Mouse (Mus musculus) ovary, postnatal 14 days (tissue): ENCODE measurements at regions not wholly inside any gene's neighbourhood (a gene's known extent, or its start where the extent isn't known, plus 50 kb on each side); places are given as distances from the start of the nearest gene placed in this dataset.

ENCODE experiments used
- DNase-seq: peaks from one replicate; pipeline ENCODE4 v3.0.0; 2022; ENCODE audit warnings: low spot score

GRCm38 (mm10) chr3:130978986-130979642, 131.2 kb upstream of the Lef1 start:
- no peak for DNase-seq

GRCm38 (mm10) chr3:130977921-130978700, 132.2 kb upstream of the Lef1 start:
- DNase-seq = no peak

DNA sequence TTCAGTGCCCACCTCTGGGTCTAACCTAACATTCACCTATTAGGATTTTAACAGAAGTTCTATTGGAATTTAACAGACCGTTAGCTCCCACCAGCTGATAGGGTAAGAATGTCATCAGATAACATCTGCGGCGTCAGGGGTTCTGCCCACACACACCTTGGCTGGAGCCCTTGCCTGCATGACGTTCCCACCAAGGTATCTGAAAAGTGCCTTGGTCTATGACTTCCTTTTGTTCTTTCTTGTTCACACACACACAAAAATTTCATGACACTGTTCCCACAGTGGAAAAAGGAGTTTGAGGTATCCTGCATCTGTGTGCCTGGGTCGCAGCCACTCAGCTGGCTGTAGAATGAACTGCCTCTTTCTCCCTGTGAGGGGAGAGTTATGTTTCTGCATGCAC, 134.1 kb upstream of the Lef1 start:
- DNase-seq = no peak

- no peak for DNase-seq
Observed at GRCm38 (mm10) chr3:130975291-130975690, 135.0 kb upstream of the Lef1 start.

DNA sequence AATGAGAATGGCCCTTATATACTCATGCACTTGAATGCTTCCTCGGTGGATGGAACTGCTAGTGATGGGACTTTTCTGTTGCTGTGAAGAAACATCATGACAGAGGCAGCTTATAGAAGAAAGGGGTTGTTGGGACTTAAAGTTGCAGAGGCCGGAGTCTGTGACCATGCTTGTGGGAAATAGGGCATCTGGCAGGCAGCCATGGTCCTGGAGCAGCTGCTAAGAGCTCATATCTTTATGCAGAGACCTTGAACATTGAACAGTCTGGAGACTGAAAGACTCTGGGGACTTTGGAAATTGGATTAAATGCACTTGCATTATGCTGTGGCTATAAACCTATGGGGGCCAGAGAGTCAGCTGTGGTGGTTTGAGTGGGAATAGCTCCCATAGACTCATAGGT, 138.1 kb upstream of the Lef1 start:
- DNase-seq = no peak

DNA sequence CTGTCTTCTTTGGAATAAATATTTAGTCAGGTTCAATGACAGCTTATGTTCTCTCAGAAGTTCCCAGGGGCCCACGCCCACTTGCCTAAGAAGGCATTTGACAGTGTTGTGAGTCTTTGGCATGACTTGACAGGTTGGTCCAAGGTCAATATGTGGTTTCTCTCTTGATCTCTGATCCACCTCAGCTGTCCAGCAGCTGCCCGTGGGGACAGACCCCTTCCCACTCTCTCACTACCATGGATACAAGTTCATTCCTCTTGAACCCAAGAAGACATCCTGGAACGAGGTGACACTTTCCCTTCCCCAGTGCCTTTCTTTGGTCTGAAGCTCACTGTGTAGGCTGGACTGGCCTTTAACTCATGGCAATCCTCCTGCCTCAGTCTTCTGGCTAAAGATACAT, 145.0 kb upstream of the Lef1 start:
- DNase-seq = no peak

DNA sequence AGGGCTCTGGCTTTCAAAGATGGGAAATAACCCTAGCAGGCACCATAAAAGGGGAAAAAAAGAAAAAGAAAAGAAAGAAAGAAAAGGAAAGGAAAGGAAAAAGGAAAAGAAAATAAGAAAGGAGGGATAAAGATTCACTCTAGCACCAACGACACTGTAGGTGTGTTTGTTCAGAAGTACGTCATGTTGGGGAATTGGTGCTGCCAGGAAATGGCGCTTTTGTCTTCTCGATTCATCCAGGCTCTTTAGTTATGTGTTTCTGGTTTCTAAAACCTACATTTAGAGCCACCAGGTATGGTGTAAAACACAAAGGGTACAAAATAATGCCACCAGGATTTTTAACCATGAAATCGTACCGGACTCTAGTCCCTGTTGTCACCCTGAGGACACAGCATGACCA, 146.2 kb upstream of the Lef1 start:
- DNase-seq = no peak

- DNase-seq = no peak
Observed at GRCm38 (mm10) chr3:130963625-130964024, 146.6 kb upstream of the Lef1 start.

DNA sequence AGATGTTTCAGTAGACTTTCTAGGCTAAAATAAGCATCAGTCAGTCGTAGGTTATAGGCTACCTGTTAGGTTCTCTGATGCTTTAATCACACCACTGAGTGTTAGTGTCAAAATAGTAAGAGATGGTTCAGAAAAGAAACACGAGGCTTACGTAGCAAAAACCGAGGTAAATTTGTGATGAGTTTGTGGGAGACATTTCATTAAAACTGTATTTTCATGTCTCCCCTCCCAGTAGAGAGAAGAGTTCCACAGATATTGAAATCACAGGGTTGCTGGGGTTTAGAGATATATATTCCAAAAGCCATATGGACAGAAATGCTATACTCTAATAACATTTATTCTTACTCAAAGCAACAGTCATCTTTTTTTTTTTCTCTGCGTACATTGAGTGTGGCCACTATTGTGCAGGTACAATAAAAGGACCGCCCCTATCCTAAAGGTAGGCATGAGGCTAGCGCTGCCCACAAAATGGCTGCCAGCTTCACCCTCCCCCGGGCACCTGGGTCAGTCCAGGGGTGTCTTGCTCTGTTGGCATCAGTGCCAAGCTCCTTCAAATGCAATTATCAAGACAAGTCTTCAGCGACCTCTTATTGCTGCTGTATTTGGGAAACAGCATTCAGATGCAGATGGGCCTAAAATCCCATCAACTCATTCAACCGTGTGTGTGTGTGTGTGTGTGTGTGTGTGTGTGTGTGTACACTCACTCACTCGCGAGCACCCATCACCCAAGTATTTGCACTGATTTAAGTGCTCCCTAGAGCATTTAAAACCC, 147.4 kb upstream of the Lef1 start:
- no peak for DNase-seq

GRCm38 (mm10) chr3:130962151-130962633, 148.1 kb upstream of the Lef1 start:
- DNase-seq = no peak

DNA sequence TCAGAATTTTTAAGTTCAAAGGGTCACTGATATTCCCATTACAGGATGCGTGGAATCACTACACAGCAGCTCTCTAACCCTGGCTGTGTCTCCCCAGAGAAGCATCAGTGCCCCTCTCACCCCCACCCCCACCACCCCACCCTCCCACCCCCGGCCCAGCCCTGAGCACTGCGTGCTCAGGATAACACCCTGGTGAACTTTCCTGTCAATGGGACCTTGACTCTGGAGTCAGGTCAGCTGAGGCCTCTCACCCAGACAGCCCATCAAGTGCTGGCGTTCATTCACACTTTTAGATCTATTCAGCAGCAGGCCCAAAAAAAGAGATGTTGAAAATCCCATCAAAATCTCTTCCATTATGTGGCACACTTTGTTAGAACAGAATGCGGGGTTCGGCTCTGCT, 148.6 kb upstream of the Lef1 start:
- no peak for DNase-seq

- no peak for DNase-seq
Observed at GRCm38 (mm10) chr3:130955958-130956357, 154.3 kb upstream of the Lef1 start.

DNA sequence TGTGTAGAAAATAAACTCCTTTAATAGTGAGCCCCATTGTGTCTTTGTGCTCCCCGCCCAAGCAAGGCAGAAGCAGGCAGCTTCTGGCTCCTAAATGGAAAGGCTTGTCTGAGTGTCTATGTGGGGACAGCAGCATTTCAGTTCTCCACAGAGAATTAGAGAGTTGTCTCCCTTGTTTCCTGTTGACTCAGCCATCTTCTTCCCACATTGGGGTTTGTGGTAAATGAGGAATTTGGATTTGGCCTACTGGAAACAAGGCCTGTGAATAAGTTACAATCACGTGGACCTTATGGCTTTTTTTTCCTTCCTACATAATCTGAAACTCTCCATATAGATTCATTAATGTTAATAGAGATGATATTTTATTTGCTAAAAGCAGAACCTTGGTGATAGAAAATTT, 158.9 kb upstream of the Lef1 start:
- no peak for DNase-seq

DNA sequence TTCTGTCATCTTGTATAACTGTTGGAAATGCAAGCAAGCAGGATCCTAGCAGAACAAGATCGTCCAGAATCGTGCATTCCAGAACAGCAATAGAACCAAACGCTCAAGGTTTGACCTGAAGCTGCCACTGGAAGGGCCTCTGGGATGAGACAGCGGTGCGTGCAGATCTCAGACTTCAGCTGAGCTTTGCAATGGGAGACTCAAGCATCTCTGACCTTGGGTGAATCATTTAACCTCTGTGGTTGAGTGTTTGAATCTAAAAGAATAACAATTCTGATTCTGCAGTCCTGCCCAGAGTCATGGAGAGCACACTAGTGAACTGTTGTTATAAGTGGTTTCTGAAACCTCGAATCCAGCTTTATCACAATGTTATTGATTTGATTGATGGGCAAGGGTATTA, 159.4 kb upstream of the Lef1 start:
- no peak for DNase-seq

DNA sequence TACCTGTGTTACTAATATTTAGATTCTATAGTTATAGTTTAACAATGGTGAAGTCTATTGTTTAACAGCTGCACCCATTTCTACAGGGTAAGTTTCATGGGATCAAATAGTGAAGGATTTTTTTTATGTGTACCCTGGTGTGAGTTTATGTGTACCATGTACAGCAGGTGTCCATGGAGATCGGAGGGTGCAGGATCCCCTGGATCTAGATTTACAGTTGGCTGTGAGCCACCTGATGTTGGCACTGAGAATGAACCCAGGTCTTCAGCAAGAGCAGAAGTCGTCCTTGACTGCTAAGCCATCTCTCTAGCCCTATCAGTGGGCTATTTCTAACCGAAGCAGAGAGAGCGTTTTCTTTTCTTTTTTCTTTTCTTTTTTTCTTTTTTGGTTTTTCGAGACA, 162.4 kb upstream of the Lef1 start:
- no peak for DNase-seq

GRCm38 (mm10) chr3:130947277-130947606, 163.0 kb upstream of the Lef1 start:
- no peak for DNase-seq

DNA sequence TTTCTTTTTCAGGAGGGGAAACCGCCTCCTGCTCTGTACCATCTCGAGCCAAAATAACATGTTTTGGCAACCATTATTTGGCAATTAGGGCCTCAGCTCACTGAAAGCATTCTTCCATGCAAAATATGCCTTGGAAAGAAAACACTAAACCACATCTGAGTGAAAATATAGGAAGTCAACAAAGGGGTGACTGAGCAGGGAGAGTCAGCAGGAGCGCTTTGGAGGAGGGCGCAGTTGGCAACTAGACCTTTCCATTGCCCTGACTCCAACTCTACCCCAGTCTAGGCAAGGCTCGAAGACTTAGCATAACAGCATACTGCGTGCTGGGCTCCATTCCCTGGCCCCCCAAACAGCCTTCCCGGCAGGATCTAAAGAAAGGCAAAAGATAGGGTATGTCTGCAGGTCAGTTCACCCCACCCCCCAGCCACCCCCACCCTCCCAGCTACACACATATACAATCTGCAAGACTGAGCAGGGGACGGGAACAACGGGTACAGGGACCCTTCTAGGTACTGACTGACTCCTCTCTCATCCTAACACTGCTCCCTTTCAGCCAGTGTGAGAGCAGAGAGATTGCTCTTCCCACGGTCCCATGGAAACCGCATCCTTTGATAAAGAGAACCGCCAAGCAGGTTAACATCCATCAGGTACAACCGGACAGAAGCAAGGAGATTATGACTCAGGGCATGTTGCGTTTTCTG, 163.5 kb upstream of the Lef1 start:
- DNase-seq = no peak

DNA sequence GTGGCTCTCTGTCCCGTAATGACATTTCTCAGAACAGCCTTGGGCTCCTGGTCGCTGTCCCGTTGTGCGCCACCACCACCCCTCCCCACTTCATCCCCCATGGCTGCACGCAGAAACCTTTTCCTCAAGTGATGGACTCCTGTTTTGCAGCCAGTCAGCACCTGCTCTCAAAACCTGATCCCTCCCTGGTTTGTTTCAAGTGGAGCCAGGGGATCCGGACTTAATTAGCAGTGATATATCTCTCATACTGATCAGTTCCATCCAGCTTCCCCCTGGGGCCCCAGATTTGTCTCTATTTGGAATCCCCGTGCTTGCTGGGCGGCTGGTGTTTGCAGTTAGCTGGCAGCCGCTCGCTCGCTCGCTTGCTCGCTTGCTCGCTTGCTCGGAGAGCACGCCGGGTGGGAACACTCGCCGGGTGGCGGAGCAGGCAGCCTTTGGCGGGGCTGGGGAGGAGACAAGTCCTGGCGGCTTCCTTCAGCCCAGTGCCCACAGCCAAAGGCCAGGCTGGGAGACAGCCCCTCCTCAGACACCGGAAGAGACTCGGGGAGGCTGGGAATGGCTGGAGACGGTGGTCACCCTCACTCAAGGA, 164.3 kb upstream of the Lef1 start:
- DNase-seq = peak; percentile 30

GRCm38 (mm10) chr3:130945396-130945795, 164.9 kb upstream of the Lef1 start:
- no peak for DNase-seq

DNA sequence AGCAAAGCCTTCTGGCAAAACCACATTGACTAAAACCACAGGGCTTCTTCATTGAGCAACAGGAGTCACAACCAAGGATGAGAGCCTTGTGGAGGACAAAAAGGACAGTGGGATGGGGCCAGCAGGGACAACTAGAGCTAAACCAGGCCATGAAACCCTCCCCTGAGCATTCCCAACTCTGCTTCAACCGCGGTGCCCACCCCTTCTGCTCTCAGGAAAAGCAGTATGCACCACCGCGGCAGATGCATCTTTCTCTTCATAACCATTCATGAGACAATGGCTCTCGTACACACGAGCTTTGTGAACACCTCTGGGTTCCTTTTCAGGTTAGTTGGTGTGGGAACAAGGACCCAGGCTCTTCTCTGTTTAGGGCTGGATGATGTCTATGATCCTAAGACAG, 166.0 kb upstream of the Lef1 start:
- no peak for DNase-seq

GRCm38 (mm10) chr3:130942947-130943630, 167.2 kb upstream of the Lef1 start:
- no peak for DNase-seq
